Mouse (Mus musculus): Measurements from ENCODE around the gene Nek9.

GRCm38 (mm10) chr12:85280105-85280844 is 58.9 kb downstream of the Nek9 start:
- TF ChIP-seq CTCF (IDR thresholded peaks at IDR 0.05; ENCODE audit: extremely low read depth, insufficient read depth, low read length) (no peak), POLR2A (IDR thresholded peaks at IDR 0.05; ENCODE audit: extremely low read depth, insufficient read depth, low read length) (peak; percentile 60; the same call in 1 of the 2 replicates)
